Mouse (Mus musculus) lung, embryonic 16.5 days (tissue): Measurements from ENCODE around the gene Srek1ip1. TPM values are rescaled to one million over a fixed set of nuclear protein-coding genes. Genes with fewer than 3 reads are reported as not detected.

Experiments used
- ATAC-seq: fragments of 200-750 bp; cut with Nextera tagmentation; 2 replicates; pipeline ENCODE4 v1.8.0; 2017; ENCODE audit warnings: low read depth, mild to moderate bottlenecking, moderate library complexity
- H3K27ac ChIP-seq: fragments of 300-500 bp; sonication (generic); 2 replicates; pipeline ENCODE4 v1.5.1; 2014; ENCODE audit warnings: mild to moderate bottlenecking, control low read depth, low read length
- H3K27me3 ChIP-seq: fragments of 300-500 bp; sonication (generic); 2 replicates; pipeline ENCODE4 v1.6.1; 2014; ENCODE audit warnings: low read depth, low read length, mixed read lengths; ENCODE audit not compliant: control insufficient read depth, insufficient read depth
- H3K36me3 ChIP-seq: fragments of 300-500 bp; sonication (generic); 2 replicates; pipeline ENCODE4 v1.6.1; 2014; ENCODE audit warnings: low read length; ENCODE audit not compliant: control insufficient read depth, insufficient read depth
- H3K4me1 ChIP-seq: fragments of 300-500 bp; sonication (generic); replicated peaks from 2 replicates; pipeline ENCODE4 v1.6.1; 2014; ENCODE audit warnings: low read length, mixed read lengths; ENCODE audit not compliant: control insufficient read depth, insufficient read depth
- H3K4me2 ChIP-seq: fragments of 300-500 bp; sonication (generic); 2 replicates; pipeline ENCODE4 v1.6.1; 2014; ENCODE audit warnings: low read depth, low read length, control low read depth
- H3K4me3 ChIP-seq: fragments of 300-500 bp; sonication (generic); 2 replicates; pipeline ENCODE4 v1.5.1; 2014; ENCODE audit warnings: mild to moderate bottlenecking, low read length, control low read depth
- H3K9ac ChIP-seq: fragments of 300-500 bp; sonication (generic); 2 replicates; pipeline ENCODE4 v1.6.1; 2014; ENCODE audit warnings: low read length, control low read depth
- H3K9me3 ChIP-seq: fragments of 300-500 bp; sonication (generic); 2 replicates; pipeline ENCODE4 v1.6.1; 2016; ENCODE audit warnings: low read length; ENCODE audit not compliant: control insufficient read depth
- WGBS: fragments of 180-500 bp; shearing (Covaris S2); extraction: QIAGEN DNeasy Blood & Tissue Kit; methylation state at CpG from one replicate; pipeline ENCODE4 v1.1.7; 2014; 5-methylcytosine and 5-hydroxymethylcytosine counted together
- polyA plus RNA-seq: library from polyadenylated mRNA; unstranded; fragments of >200 nt; fragmentation: Nextera tagmentation; extraction: Ambion mirVana; gene quantifications from 2 replicates; pipeline ENCODE4 v1.2.1, GENCODE M21; 2015

Srek1ip1 gene
- polyA plus RNA-seq, 1 experiment from 2014 or later: 23.8 TPM

DNA sequence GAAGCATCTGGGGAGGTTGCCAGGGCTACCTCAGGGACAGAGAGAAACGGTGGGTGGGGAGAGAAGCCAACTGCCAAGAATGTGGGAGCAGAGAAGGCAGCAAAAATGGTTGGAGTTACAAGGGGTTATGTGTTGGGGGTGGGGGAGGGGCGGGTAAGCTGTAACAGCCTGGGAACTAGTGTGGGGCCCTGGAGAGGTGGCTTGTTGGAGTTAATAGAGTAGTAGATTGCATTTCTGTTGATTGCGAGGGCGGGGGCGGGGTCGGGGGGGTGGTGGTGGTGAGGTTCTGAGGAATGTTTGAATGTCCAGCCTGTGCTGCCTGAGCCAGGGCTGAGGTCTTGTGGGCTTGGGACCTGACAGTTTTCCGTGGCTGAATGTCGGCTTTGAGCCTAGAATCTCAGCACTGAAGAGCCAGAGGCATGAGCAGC is 30.1 kb downstream of the Srek1ip1 start:
- Histone ChIP-seq H3K27ac (no peak overlapping the region), H3K27me3 (no peaks in the 10 kb centered on the region), H3K4me3 (no peak overlapping the region), H3K36me3 (peaks cover 6% of the 10 kb centered on the region), H3K4me1 (peaks cover 8% of the 10 kb centered on the region; the same call in 1 of the 2 replicates), H3K9ac (no peak overlapping the region), H3K4me2 (no peak overlapping the region), H3K9me3 (no peaks in the 10 kb centered on the region; the same call in 1 of the 2 replicates)
- WGBS: 31% methylated on average over 8 of the region's 8 CpGs
- no peak; the same call in 1 of the 2 replicates for ATAC-seq

DNA sequence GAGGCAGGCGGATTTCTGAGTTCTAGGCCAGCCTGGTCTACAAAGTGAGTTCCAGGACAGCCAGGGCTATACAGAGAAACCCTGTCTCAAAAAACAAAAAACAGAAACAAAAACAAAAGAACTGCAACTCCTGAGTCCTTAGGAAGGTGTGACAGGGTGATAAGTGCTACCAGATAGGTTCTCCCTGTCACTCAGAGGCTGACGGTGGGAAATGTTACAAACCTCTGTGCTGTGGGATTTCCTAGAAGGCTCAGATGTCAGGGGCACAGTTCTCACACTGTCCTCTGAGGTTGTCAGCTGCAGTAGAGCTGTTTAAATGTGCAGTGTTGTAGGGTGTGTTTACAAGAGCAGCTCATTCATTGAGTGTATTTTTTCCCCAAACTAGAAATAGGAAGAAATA is 33.2 kb downstream of the Srek1ip1 start:
- WGBS: 71% methylated on average over 2 of the region's 2 CpGs
- Histone ChIP-seq H3K9ac (no peak overlapping the region), H3K4me2 (no peak overlapping the region)

DNA sequence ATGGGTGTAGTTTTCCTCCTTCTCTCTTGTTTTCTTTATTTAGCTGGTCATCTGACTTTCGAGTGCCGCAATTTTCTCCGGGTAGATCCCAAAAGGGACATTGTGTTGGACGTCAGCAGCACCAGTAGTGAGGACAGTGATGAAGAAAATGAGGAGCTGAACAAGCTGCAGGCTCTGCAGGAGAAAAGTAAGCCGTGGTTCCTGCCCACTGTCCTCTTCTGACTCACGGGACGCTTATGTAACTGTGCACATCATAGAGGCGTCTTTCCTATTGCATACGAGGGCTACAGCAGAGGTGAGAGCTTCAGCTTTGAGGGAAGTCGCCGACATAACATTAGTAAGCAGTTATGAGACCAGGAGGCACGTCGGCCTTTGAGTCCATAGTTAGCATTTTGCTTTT is 40.5 kb downstream of the Srek1ip1 start:
- ATAC-seq: no peak

More for the DNA sequence above, 33.2 kb downstream of the Srek1ip1 start:
- Histone ChIP-seq H3K4me1 (no peaks in the 10 kb centered on the region), H3K27me3 (no peaks in the 10 kb centered on the region), H3K4me3 (no peak overlapping the region), H3K9me3 (no peaks in the 10 kb centered on the region; the same call in 1 of the 2 replicates), H3K27ac (no peak overlapping the region), H3K36me3 (peaks cover 26% of the 10 kb centered on the region)
- no peak for ATAC-seq

DNA sequence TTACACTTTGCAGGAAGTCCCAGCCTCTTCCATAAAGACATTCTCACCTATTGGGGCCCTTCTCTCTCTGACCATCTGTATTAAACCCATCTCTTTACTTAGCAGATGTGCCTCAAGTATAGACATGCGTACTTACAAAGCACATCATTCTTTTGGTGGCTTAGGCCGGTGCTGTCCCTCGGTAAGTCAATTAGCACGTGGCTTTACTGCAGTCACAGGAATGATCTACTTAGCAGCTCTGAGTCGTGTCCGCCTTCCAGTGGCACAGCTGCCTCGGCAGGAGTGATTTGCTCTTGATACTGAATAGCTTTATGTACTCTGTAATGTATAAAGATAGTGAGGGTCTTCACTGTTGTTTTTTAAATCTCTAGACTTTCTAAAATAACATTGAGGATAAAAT is 45.3 kb downstream of the Srek1ip1 start:
- Histone ChIP-seq H3K27me3 (no peaks in the 10 kb centered on the region), H3K4me1 (no peaks in the 10 kb centered on the region), H3K27ac (no peak overlapping the region), H3K4me3 (no peak overlapping the region), H3K36me3 (peaks cover 20% of the 10 kb centered on the region), H3K4me2 (no peak overlapping the region), H3K9ac (no peak overlapping the region), H3K9me3 (no peaks in the 10 kb centered on the region)
- no peak for ATAC-seq
- 65% methylated on average over 7 of the region's 7 CpGs for WGBS

More for the DNA sequence above, 40.5 kb downstream of the Srek1ip1 start:
- no peak overlapping the region for H3K27ac ChIP-seq
- H3K9ac ChIP-seq: no peak overlapping the region
- 91% methylated on average over 13 of the region's 13 CpGs for WGBS
- H3K4me2 ChIP-seq: no peak overlapping the region
- no peaks in the 10 kb centered on the region for H3K4me1 ChIP-seq
- H3K27me3 ChIP-seq: no peaks in the 10 kb centered on the region
- no peaks in the 10 kb centered on the region for H3K9me3 ChIP-seq
- H3K4me3 ChIP-seq: no peak overlapping the region
- H3K36me3 ChIP-seq: peaks cover 34% of the 10 kb centered on the region

DNA sequence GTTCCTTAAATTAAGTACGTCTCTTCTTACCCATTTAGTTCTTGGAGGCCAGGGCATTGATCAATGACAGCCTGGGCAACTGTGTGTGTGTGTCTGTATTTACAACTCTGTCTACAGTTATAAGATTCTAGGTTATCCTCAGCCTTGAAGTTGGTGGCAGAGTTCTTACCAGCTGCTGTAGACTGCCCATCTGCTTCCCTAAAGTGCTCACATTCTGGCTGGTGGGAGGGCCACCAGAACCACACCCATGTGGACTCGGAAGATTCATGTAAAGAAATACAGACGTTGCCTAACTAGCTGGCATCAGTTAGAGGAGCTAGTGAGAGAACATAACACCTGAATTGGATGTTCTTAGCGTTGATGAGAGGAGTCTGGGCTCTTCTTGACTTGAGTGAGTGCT is 49.7 kb downstream of the Srek1ip1 start:
- WGBS: 62% methylated on average over 4 of the region's 4 CpGs

DNA sequence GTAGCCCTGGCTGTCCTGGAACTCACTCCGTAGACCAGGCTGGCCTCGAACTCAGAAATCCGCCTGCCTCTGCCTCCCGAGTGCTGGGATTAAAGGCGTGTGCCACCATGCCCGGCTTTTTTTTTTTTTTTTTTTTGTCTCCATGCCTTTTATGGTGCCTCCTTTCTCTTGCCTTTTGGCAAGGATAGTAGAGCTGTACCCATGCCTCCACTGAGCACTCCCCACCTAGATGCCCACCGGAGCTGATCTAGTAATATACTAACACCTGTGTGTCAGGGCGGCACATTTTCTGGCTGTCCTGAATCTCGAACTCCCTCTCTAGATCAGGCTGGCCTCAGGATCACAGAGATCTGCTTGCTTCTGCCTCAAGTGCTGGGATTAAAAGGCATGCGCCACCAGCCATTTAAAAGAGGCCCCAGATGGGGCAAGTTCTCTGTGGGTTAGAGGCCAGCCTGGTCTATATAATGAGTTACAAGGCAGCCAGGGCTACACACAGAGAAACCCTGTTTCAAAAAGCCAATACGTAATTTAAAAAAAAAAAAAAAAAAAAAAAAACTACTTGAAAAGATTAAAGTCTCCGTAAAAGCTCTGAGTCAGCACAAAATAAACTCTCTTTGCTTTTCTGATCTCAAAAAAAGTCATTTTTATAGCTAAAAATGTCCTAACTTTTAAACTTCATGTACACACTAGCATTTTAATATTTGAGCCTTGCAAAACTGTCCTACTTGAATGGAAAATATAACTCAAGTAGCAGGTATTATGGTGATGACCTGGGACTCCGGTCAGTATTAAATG is 51.2 kb downstream of the Srek1ip1 start:
- ATAC-seq: no peak
- H3K27me3 ChIP-seq: no peaks in the 10 kb centered on the region
- H3K4me2 ChIP-seq: no peak overlapping the region
- H3K9ac ChIP-seq: no peak overlapping the region
- no peak overlapping the region for H3K27ac ChIP-seq
- no peaks in the 10 kb centered on the region for H3K4me1 ChIP-seq
- 85% methylated on average over 7 of the region's 13 CpGs for WGBS
- no peaks in the 10 kb centered on the region for H3K9me3 ChIP-seq
- H3K36me3 ChIP-seq: peaks cover 4% of the 10 kb centered on the region; the same call in 1 of the 2 replicates
- no peak overlapping the region for H3K4me3 ChIP-seq

More for the DNA sequence above, 49.7 kb downstream of the Srek1ip1 start:
- Histone ChIP-seq H3K4me3 (no peak overlapping the region), H3K4me1 (no peaks in the 10 kb centered on the region), H3K9ac (no peak overlapping the region), H3K36me3 (peaks cover 9% of the 10 kb centered on the region; the same call in 1 of the 2 replicates), H3K27me3 (no peaks in the 10 kb centered on the region), H3K27ac (no peak overlapping the region), H3K9me3 (no peaks in the 10 kb centered on the region), H3K4me2 (no peak overlapping the region)
- ATAC-seq: no peak

DNA sequence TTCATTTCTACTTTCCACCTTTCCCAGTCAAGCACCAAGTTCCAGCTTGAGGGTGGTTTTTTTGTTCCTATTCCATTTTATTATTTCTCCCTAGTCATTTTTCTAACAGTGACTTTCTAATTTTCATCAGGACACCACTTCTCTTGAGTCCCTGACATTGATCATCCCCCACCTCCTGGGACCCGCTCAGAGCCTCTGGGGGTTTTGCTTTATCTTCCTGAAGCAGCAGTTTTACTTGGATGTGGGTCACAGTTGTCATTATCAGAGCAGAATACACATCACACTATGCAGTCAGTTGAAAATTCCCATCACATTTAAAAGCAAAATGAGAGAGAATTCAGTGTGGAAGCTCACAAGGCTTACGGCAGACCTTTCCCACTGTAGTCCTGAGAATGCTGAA is 61.4 kb downstream of the Srek1ip1 start:
- no peaks in the 10 kb centered on the region for H3K27me3 ChIP-seq
- no peaks in the 10 kb centered on the region for H3K9me3 ChIP-seq
- no peak overlapping the region for H3K4me2 ChIP-seq
- no peak overlapping the region for H3K9ac ChIP-seq
- no peaks in the 10 kb centered on the region for H3K36me3 ChIP-seq
- H3K4me3 ChIP-seq: no peak overlapping the region
- no peak for ATAC-seq
- H3K4me1 ChIP-seq: no peaks in the 10 kb centered on the region
- 65% methylated on average over 2 of the region's 2 CpGs for WGBS
- no peak overlapping the region for H3K27ac ChIP-seq

DNA sequence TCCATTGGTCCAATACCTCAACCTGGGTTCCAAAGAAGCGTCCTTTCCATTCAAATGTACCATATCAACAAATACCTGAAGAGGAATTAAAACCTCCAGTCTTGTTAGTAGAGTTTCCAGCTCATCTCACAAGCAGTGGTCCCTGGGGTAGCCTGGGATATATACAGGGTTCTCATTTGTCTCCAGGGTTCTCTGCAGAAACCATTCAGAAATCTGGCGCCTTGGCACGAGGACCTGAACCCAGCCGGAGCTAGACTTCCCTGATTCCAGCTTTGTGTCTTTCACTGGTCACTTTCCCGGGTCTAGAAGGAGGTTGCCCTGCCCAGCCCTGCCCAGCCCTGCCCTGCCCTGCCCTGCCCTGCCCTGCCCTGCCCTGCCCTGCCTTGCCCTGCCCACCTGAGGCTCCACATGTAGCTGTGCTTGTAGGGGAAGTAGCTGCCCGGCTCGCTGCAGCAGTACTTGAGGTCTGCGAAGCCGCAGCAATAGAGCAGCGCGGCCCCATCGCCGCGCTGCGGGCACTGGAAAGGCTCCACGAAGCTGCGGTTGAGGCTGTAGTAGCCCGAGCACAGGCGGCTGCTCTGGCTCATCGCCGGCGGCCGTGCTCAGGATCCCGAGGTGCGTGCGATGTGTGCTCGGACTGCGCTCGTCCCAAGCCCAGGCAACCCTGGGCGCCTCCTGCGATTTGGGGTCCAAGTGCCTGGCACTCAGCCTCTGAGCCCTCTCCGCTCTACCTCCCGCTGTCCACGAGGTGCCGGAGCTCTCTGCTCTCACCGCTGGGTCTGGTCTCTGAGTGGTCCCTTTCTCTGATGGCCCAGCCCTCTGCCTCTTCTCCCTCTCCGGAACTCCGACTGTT is 71.1 kb downstream of the Srek1ip1 start, which contains the start of gene Shisal2b:
Gene Shisal2b, minus strand, starts transcription at position 767 of the 853 bp plus-strand sequence.
- H3K27ac ChIP-seq: no peak within 1 kb of the TSS
- WGBS: 3% methylated on average over 34 of the region's 38 CpGs
- H3K36me3 ChIP-seq: no peaks in the 10 kb centered on the region
- H3K9ac ChIP-seq: peak within 1 kb of the TSS; percentile 54
- peak within 1 kb of the TSS; percentile 84 for H3K4me2 ChIP-seq
- peaks cover 3% of the 10 kb centered on the region; the same call in 1 of the 2 replicates for H3K4me1 ChIP-seq
- H3K27me3 ChIP-seq: peaks cover 2% of the 10 kb centered on the region; the same call in 1 of the 2 replicates
- ATAC-seq: peak; percentile 77
- no peaks in the 10 kb centered on the region for H3K9me3 ChIP-seq
- peak within 1 kb of the TSS; percentile 52 for H3K4me3 ChIP-seq

DNA sequence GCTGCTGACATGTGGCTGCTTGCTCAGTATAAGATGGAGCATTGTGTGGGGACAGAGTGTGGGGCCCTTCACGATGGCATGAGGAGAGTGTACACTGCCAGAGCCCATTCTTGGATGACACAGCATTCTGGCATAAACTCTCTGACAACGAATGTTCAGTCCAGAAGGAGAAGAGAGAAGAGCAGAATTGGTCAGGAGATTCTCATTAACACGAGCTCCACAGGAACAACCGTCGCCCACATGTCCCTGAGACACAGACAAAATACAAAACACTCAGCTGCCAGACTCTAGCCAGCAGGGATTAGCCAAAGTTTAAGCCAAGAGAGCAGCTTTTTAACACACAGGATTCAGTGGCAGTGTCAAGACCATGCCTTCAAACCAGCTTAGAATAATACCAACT is 74.4 kb downstream of the Srek1ip1 start:
- H3K9me3 ChIP-seq: no peaks in the 10 kb centered on the region
- peaks cover 2% of the 10 kb centered on the region; the same call in 1 of the 2 replicates for H3K27me3 ChIP-seq
- H3K4me2 ChIP-seq: no peak overlapping the region
- no peak overlapping the region for H3K27ac ChIP-seq
- no peak overlapping the region for H3K4me3 ChIP-seq
- H3K36me3 ChIP-seq: no peaks in the 10 kb centered on the region
- no peak for ATAC-seq
- H3K4me1 ChIP-seq: peaks cover 3% of the 10 kb centered on the region; the same call in 1 of the 2 replicates
- H3K9ac ChIP-seq: no peak overlapping the region
- 72% methylated on average over 5 of the region's 5 CpGs for WGBS
